Mouse (Mus musculus): ENCODE measurements around the gene Nipal4. TPM values are rescaled to one million over a fixed set of nuclear protein-coding genes. Genes with fewer than 3 reads are reported as not detected.

Nipal4 gene
- polyA plus RNA-seq (2015; fragmentation: Nextera tagmentation; extraction: Ambion mirVana), result 0.23 and 0.46 TPM in 2 replicates

GRCm38 (mm10) chr11:46165866-46166585, at the start of gene Nipal4:
Gene Nipal4, minus strand, starts transcription at chr11:46166508.

Small RNA genes within 50 kb of the gene (microRNA-seq; reads per million reads assigned to microRNA genes)
- gene Mir7239, result not detected
- not detected for gene Mir8100

Other genes starting within 250 kb of the Nipal4 start
- gene Lsm11, start 221.6 kb downstream of the Nipal4 start, polyA plus RNA-seq (2015; fragmentation: Nextera tagmentation; extraction: Ambion mirVana), result 42.5 and 46.7 TPM in 2 replicates
- 8.5 and 9.2 TPM in 2 replicates for gene Thg1l, start 211.0 kb downstream of the Nipal4 start, polyA plus RNA-seq (2015; fragmentation: Nextera tagmentation; extraction: Ambion mirVana)
- gene Sox30, start 186.2 kb downstream of the Nipal4 start, polyA plus RNA-seq (2015; fragmentation: Nextera tagmentation; extraction: Ambion mirVana), result 0.10 and 0.25 TPM in 2 replicates
- 6.3 and 8.7 TPM in 2 replicates for gene Gm12166, start 114.2 kb downstream of the Nipal4 start, polyA plus RNA-seq (2015; fragmentation: Nextera tagmentation; extraction: Ambion mirVana)
- 7.4 and 9.0 TPM in 2 replicates for gene Adam19, start 110.5 kb downstream of the Nipal4 start, polyA plus RNA-seq (2015; fragmentation: Nextera tagmentation; extraction: Ambion mirVana)
- 2.4 and 3.2 TPM in 2 replicates for gene Fndc9, start 69.0 kb upstream of the Nipal4 start, polyA plus RNA-seq (2015; fragmentation: Nextera tagmentation; extraction: Ambion mirVana)
- 75.0 and 85.3 TPM in 2 replicates for gene Cyfip2, start 146.4 kb upstream of the Nipal4 start, polyA plus RNA-seq (2015; fragmentation: Nextera tagmentation; extraction: Ambion mirVana)
- not detected in 2 replicates for gene Itk, start 223.0 kb upstream of the Nipal4 start, polyA plus RNA-seq (2015; fragmentation: Nextera tagmentation; extraction: Ambion mirVana)
- not detected in 2 replicates for gene Fam71b, start 230.1 kb upstream of the Nipal4 start, polyA plus RNA-seq (2015; fragmentation: Nextera tagmentation; extraction: Ambion mirVana)

Data from neural tube, postnatal 0 days (tissue).